Mouse (Mus musculus) cerebellum, adult 2 months (tissue): ENCODE data around the gene Slc39a7. TPM values are rescaled to one million over a fixed set of nuclear protein-coding genes. Genes with fewer than 3 reads are reported as not detected.
"Not testable (repeated sequence)": the region's sequence is repeated elsewhere in the genome, so short reads cannot be mapped to it uniquely, and the experiment has no call there.

Experiments
- DNase-seq, 2 experiments: peaks; one replicate each; pipeline ENCODE4 v3.0.0; 2021
- H3K27ac ChIP-seq: fragments of 200-500 bp; 2 replicates; pipeline ENCODE4 v1.5.1; 2012; ENCODE audit warnings: low read length, control low read depth, inconsistent platforms; ENCODE audit not compliant: insufficient read depth
- H3K27me3 ChIP-seq: fragments of 200-500 bp; 2 replicates; pipeline ENCODE4 v1.6.1; 2012; ENCODE audit warnings: inconsistent platforms, mild to moderate bottlenecking, low read length, moderate library complexity; ENCODE audit not compliant: control insufficient read depth, insufficient read depth
- H3K4me1 ChIP-seq: fragments of 200-500 bp; 2 replicates; pipeline ENCODE4 v1.6.1; 2011; ENCODE audit warnings: low read length; ENCODE audit not compliant: control insufficient read depth, insufficient read depth
- H3K4me3 ChIP-seq: fragments of 200-500 bp; replicated peaks from 2 replicates; pipeline ENCODE3; 2011; ENCODE audit warnings: mild to moderate bottlenecking, low read depth, low read length, control low read depth; ENCODE audit not compliant: insufficient read depth
- CTCF ChIP-seq: fragments of 200-500 bp; IDR thresholded peaks from 2 replicates; pipeline ENCODE4 v1.5.1; 2011; ENCODE audit warnings: low read depth, mild to moderate bottlenecking, control low read depth, low read length, moderate library complexity, borderline replicate concordance; ENCODE audit not compliant: insufficient read depth
- POLR2A ChIP-seq: fragments of 200-500 bp; IDR thresholded peaks from 2 replicates; pipeline ENCODE4 v1.6.1; 2011; ENCODE audit warnings: low read length, control low read depth, borderline replicate concordance; ENCODE audit not compliant: insufficient read depth
- WGBS: fragments of 180-500 bp; shearing (Covaris S2); methylation state at CpG from one replicate; pipeline ENCODE4 v1.1.7; 2018; 5-methylcytosine and 5-hydroxymethylcytosine counted together
- polyA plus RNA-seq: library from polyadenylated mRNA; depleted of rRNA; stranded (reverse); fragments of >200 nt; gene quantifications from 2 replicates; pipeline ENCODE4 v1.2.3, GENCODE M21; 2012

Slc39a7 gene
- polyA plus RNA-seq, 1 experiment, result 120 TPM

GRCm38 (mm10) chr17:34006570-34006969 lies 24.9 kb downstream of the Slc39a7 start:
- H3K27me3 ChIP-seq, result no peaks in the 10 kb centered on the region
- H3K4me3 ChIP-seq, result no peak overlapping the region
- no peaks in the 10 kb centered on the region for H3K4me1 ChIP-seq
- DNase-seq, result no peak
- TF ChIP-seq CTCF (no peak), POLR2A (no peak)
- no peak overlapping the region for H3K27ac ChIP-seq
- 27% methylated on average over 2 of the region's 2 CpGs for WGBS

- H3K27me3 ChIP-seq, result peaks cover 3% of the 10 kb centered on the region
- no peak overlapping the region for H3K4me3 ChIP-seq
- WGBS, result 7% methylated on average over 5 of the region's 5 CpGs
- DNase-seq, result peak in 1 of 2 experiments; percentile 32
- TF ChIP-seq POLR2A, result no peak
- peak; percentile 56 for TF ChIP-seq CTCF
- no peak overlapping the region for H3K27ac ChIP-seq
- 0 out of 2 replicates have a peak, but pooled peaks cover 2% of the 10 kb centered on the region for H3K4me1 ChIP-seq
Observed at GRCm38 (mm10) chr17:34003426-34003825, 28.1 kb downstream of the Slc39a7 start.

- H3K27me3 ChIP-seq, H3K27ac ChIP-seq, DNase-seq, H3K4me3 ChIP-seq, H3K4me1 ChIP-seq: not testable (repeated sequence)
- WGBS, result 58% methylated on average over 2 of the region's 2 CpGs
Observed at GRCm38 (mm10) chr17:34000796-34001195, 30.7 kb downstream of the Slc39a7 start.

GRCm38 (mm10) chr17:34000150-34000537 lies 31.3 kb downstream of the Slc39a7 start, which contains the start of gene H2-K1:
Gene H2-K1, minus strand, starts transcription at chr17:34000347.
- peak; percentile 45; the same call in 1 of the 2 replicates for TF ChIP-seq POLR2A
- TF ChIP-seq CTCF, result no peak
- under 1% methylated on average over 30 of the region's 30 CpGs for WGBS
- DNase-seq, result peak; percentile 54 to 64
- Histone ChIP-seq H3K4me3 (peak within 1 kb of the TSS; percentile 47), H3K27ac (no peak within 1 kb of the TSS), H3K4me1 (0 out of 2 replicates have a peak, but pooled peaks cover 2% of the 10 kb centered on the region), H3K27me3 (peaks cover 3% of the 10 kb centered on the region)

- peak overlapping the region; percentile 47 for H3K4me3 ChIP-seq
- H3K27me3 ChIP-seq, result peaks cover 3% of the 10 kb centered on the region
- DNase-seq, result no peak
- no peak overlapping the region for H3K27ac ChIP-seq
- 2% methylated on average over 87 of the region's 87 CpGs for WGBS
- H3K4me1 ChIP-seq, result 0 out of 2 replicates have a peak, but pooled peaks cover 2% of the 10 kb centered on the region
- no peak for TF ChIP-seq CTCF
Observed at GRCm38 (mm10) chr17:33999341-34000149, 31.9 kb downstream of the Slc39a7 start.

- not testable (repeated sequence) for H3K4me1 ChIP-seq, H3K27ac ChIP-seq, H3K27me3 ChIP-seq, H3K4me3 ChIP-seq, DNase-seq
- 56% methylated on average over 5 of the region's 5 CpGs for WGBS
Observed at GRCm38 (mm10) chr17:33998697-33999096, 32.8 kb downstream of the Slc39a7 start.

- not testable (repeated sequence) for H3K27me3 ChIP-seq, DNase-seq, H3K4me3 ChIP-seq, H3K4me1 ChIP-seq, H3K27ac ChIP-seq
- WGBS, result 93% methylated on average over 2 of the region's 2 CpGs
Observed at GRCm38 (mm10) chr17:33997025-33997424, 34.5 kb downstream of the Slc39a7 start.

- 0 out of 2 replicates have a peak, but pooled peaks cover 2% of the 10 kb centered on the region for H3K4me1 ChIP-seq
- DNase-seq, result no peak
Observed at GRCm38 (mm10) chr17:33995651-33996050, 35.8 kb downstream of the Slc39a7 start.

More at GRCm38 (mm10) chr17:33995651-33996050, 35.8 kb downstream of the Slc39a7 start:
- H3K27me3 ChIP-seq, result peaks cover 3% of the 10 kb centered on the region
- no peak overlapping the region for H3K27ac ChIP-seq
- H3K4me3 ChIP-seq, result no peak overlapping the region
- TF ChIP-seq CTCF (no peak), POLR2A (no peak)
- 73% methylated on average over 3 of the region's 3 CpGs for WGBS
